7 mouse cellular contexts compared by ENCODE assay signal in genomic region chr11:69580572-69581146, GRCm38 (mm10). TPM values are rescaled to one million over a fixed set of nuclear protein-coding genes. Genes with fewer than 3 reads are reported as not detected.
DNase-seq lines count a peak whose midpoint lies in the region; ATAC-seq lines count a peak whose summit lies in the region.

No protein-coding gene starts in this region.

- peak overlapping the region; percentile 86 for H3K9ac ChIP-seq in lung, embryonic 16.5 days (ENCODE audit: low read length)
- H3K9ac ChIP-seq in forebrain, embryonic 12.5 days, result peak overlapping the region; percentile 67
- peak overlapping the region; percentile 65 for H3K9ac ChIP-seq in limb, embryonic 15.5 days
- peak overlapping the region; percentile 76 for H3K9ac ChIP-seq in stomach, embryonic 14.5 days (replicated peaks; ENCODE audit: low read depth, low read length)

- no peaks in the 10 kb centered on the region for H3K27me3 ChIP-seq in lung, embryonic 16.5 days (ENCODE audit: control insufficient read depth, insufficient read depth, low read depth, low read length)
- H3K27me3 ChIP-seq in forebrain, embryonic 12.5 days, result no peaks in the 10 kb centered on the region
- H3K27me3 ChIP-seq in limb, embryonic 15.5 days, result no peaks in the 10 kb centered on the region
- no peaks in the 10 kb centered on the region for H3K27me3 ChIP-seq in stomach, embryonic 14.5 days (ENCODE audit: control insufficient read depth, insufficient read depth, low read length)

- H3K36me3 ChIP-seq in lung, embryonic 16.5 days (ENCODE audit: control insufficient read depth, insufficient read depth, low read length), result no peaks in the 10 kb centered on the region
- peaks cover 12% of the 10 kb centered on the region for H3K36me3 ChIP-seq in forebrain, embryonic 12.5 days (replicated peaks)
- peaks cover 11% of the 10 kb centered on the region; the same call in 1 of the 2 replicates for H3K36me3 ChIP-seq in limb, embryonic 15.5 days
- peaks cover 13% of the 10 kb centered on the region; the same call in 1 of the 2 replicates for H3K36me3 ChIP-seq in stomach, embryonic 14.5 days (ENCODE audit: control insufficient read depth, insufficient read depth, low read length)

- H3K9me3 ChIP-seq in lung, embryonic 16.5 days (ENCODE audit: control insufficient read depth, low read length), result no peaks in the 10 kb centered on the region
- no peaks in the 10 kb centered on the region for H3K9me3 ChIP-seq in forebrain, embryonic 12.5 days
- H3K9me3 ChIP-seq in limb, embryonic 15.5 days, result no peaks in the 10 kb centered on the region
- H3K9me3 ChIP-seq in stomach, embryonic 14.5 days (ENCODE audit: control insufficient read depth, low read depth, low read length), result no peaks in the 10 kb centered on the region

- H3K27ac ChIP-seq in lung, embryonic 16.5 days (ENCODE audit: low read length), result peak overlapping the region; percentile 98
- peak overlapping the region; percentile 95 for H3K27ac ChIP-seq in forebrain, embryonic 12.5 days
- H3K27ac ChIP-seq in limb, embryonic 15.5 days, result peak overlapping the region; percentile 96
- peak overlapping the region; percentile 96 for H3K27ac ChIP-seq in stomach, embryonic 14.5 days (ENCODE audit: low read length)

- WGBS in lung, embryonic 16.5 days, result 0% methylated on average over 25 of the region's 25 CpGs
- WGBS in forebrain, embryonic 12.5 days, result under 1% methylated on average over 25 of the region's 25 CpGs
- WGBS in limb, embryonic 15.5 days, result under 1% methylated on average over 25 of the region's 25 CpGs
- 1% methylated on average over 25 of the region's 25 CpGs for WGBS in stomach, embryonic 14.5 days

- no peak for DNase-seq in lung, postnatal 4 days
- no peak for DNase-seq in left cerebral cortex, postnatal 25 days (ENCODE audit: low spot score in 2 of 2)
- no peak for DNase-seq in layer of hippocampus, adult 8-10 months (ENCODE audit: low spot score in 2 of 2)

- H3K4me3 ChIP-seq in lung, embryonic 16.5 days (ENCODE audit: low read length), result peak overlapping the region; percentile 89
- peak overlapping the region; percentile 79 for H3K4me3 ChIP-seq in forebrain, embryonic 12.5 days (replicated peaks)
- H3K4me3 ChIP-seq in limb, embryonic 15.5 days, result peak overlapping the region; percentile 77
- peak overlapping the region; percentile 53 for H3K4me3 ChIP-seq in stomach, embryonic 14.5 days (ENCODE audit: low read depth, low read length)

- peaks cover 21% of the 10 kb centered on the region for H3K4me1 ChIP-seq in lung, embryonic 16.5 days (replicated peaks; ENCODE audit: control insufficient read depth, insufficient read depth, low read length)
- H3K4me1 ChIP-seq in forebrain, embryonic 12.5 days, result peaks cover 43% of the 10 kb centered on the region
- peaks cover 33% of the 10 kb centered on the region for H3K4me1 ChIP-seq in limb, embryonic 15.5 days
- H3K4me1 ChIP-seq in stomach, embryonic 14.5 days (ENCODE audit: control insufficient read depth, insufficient read depth, low read length), result peaks cover 21% of the 10 kb centered on the region

- intact Hi-C loops in left cerebral cortex, postnatal 25 days (cut with DNase I), result loop anchor here (2.0 to 5.0 kb wide), 2 partner anchors 24 to 82 kb away; partner anchors contain the start of genes Atp1b2 and Mpdu1

- peak overlapping the region; percentile 72 for H3K4me2 ChIP-seq in lung, embryonic 16.5 days (ENCODE audit: low read depth, low read length)
- H3K4me2 ChIP-seq in forebrain, embryonic 12.5 days, result peak overlapping the region; percentile 71
- H3K4me2 ChIP-seq in limb, embryonic 15.5 days, result peak overlapping the region; percentile 80
- H3K4me2 ChIP-seq in stomach, embryonic 14.5 days (replicated peaks; ENCODE audit: low read depth, low read length), result peak overlapping the region; percentile 95

- no peak for ATAC-seq in lung, embryonic 16.5 days (ENCODE audit: low read depth)
- ATAC-seq in forebrain, embryonic 12.5 days (ENCODE audit: low FRiP score), result peak; percentile 6; the same call in 1 of the 2 replicates
- ATAC-seq in limb, embryonic 15.5 days (ENCODE audit: insufficient number of reproducible peaks, low FRiP score, low TSS enrichment, low read depth), result no peak
- ATAC-seq in stomach, embryonic 14.5 days (ENCODE audit: insufficient number of reproducible peaks, insufficient read depth, low FRiP score, low read depth), result 0 out of 2 replicates have a peak, but pooled peaks have one; percentile 3

RNA-seq across cellular contexts. Expression of gene Trp53, which starts 0.5 kb away (rescaled TPM):
- 141 and 154 TPM in 2 replicates for polyA plus RNA-seq in lung, embryonic 16.5 days (2015; fragmentation: Nextera tagmentation; extraction: Ambion mirVana)
- polyA plus RNA-seq in forebrain, embryonic 12.5 days (2016; fragmentation: Nextera tagmentation; extraction: Ambion mirVana), result 120 and 124 TPM in 2 replicates
- polyA plus RNA-seq in limb, embryonic 15.5 days (2015; fragmentation: Nextera tagmentation; extraction: Ambion mirVana), result 132 and 134 TPM in 2 replicates
- 155 and 163 TPM in 2 replicates for polyA plus RNA-seq in stomach, embryonic 14.5 days (2014; fragmentation: Nextera tagmentation; extraction: Ambion mirVana)
- total RNA-seq in left cerebral cortex, postnatal 25 days (2021), result 10 to 100 TPM; 18.7 to 21.1 TPM
- 10 to 100 TPM; 27.7 to 36.7 (median 33.7) TPM for total RNA-seq in layer of hippocampus, adult 8-10 months (2022)

RNA-seq across cellular contexts. Expression of gene Wrap53, which starts 0.6 kb away (rescaled TPM):
- 26.2 and 29.2 TPM in 2 replicates for polyA plus RNA-seq in lung, embryonic 16.5 days (2015; fragmentation: Nextera tagmentation; extraction: Ambion mirVana)
- polyA plus RNA-seq in forebrain, embryonic 12.5 days (2016; fragmentation: Nextera tagmentation; extraction: Ambion mirVana), result 33.0 and 36.0 TPM in 2 replicates
- 23.6 and 24.8 TPM in 2 replicates for polyA plus RNA-seq in limb, embryonic 15.5 days (2015; fragmentation: Nextera tagmentation; extraction: Ambion mirVana)
- 22.1 and 23.1 TPM in 2 replicates for polyA plus RNA-seq in stomach, embryonic 14.5 days (2014; fragmentation: Nextera tagmentation; extraction: Ambion mirVana)
- total RNA-seq in left cerebral cortex, postnatal 25 days (2021), result 10 to 100 TPM; 10.1 to 10.4 TPM
- 10 to 100 TPM; 12.2 to 17.8 (median 12.3) TPM for total RNA-seq in layer of hippocampus, adult 8-10 months (2022)

RNA-seq across cellular contexts. Expression of gene Efnb3, which starts 20.7 kb away (rescaled TPM):
- polyA plus RNA-seq in lung, embryonic 16.5 days (2015; fragmentation: Nextera tagmentation; extraction: Ambion mirVana), result 5.6 and 5.7 TPM in 2 replicates
- polyA plus RNA-seq in forebrain, embryonic 12.5 days (2016; fragmentation: Nextera tagmentation; extraction: Ambion mirVana), result 63.7 and 72.7 TPM in 2 replicates
- polyA plus RNA-seq in limb, embryonic 15.5 days (2015; fragmentation: Nextera tagmentation; extraction: Ambion mirVana), result 27.9 and 33.2 TPM in 2 replicates
- polyA plus RNA-seq in stomach, embryonic 14.5 days (2014; fragmentation: Nextera tagmentation; extraction: Ambion mirVana), result 5.5 and 5.7 TPM in 2 replicates
- 10 to 100 TPM; 57.5 to 60.4 TPM for total RNA-seq in left cerebral cortex, postnatal 25 days (2021)
- 100 to 1,000 TPM; 115 to 132 (median 124) TPM for total RNA-seq in layer of hippocampus, adult 8-10 months (2022)

RNA-seq across cellular contexts. Expression of gene Atp1b2, which starts 25.1 kb away (rescaled TPM):
- 10.5 and 12.7 TPM in 2 replicates for polyA plus RNA-seq in lung, embryonic 16.5 days (2015; fragmentation: Nextera tagmentation; extraction: Ambion mirVana)
- polyA plus RNA-seq in forebrain, embryonic 12.5 days (2016; fragmentation: Nextera tagmentation; extraction: Ambion mirVana), result 11.9 and 12.6 TPM in 2 replicates
- 8.2 and 10.5 TPM in 2 replicates for polyA plus RNA-seq in limb, embryonic 15.5 days (2015; fragmentation: Nextera tagmentation; extraction: Ambion mirVana)
- polyA plus RNA-seq in stomach, embryonic 14.5 days (2014; fragmentation: Nextera tagmentation; extraction: Ambion mirVana), result 8.8 and 10.0 TPM in 2 replicates
- 100 to 1,000 TPM; 403 to 438 TPM for total RNA-seq in left cerebral cortex, postnatal 25 days (2021)
- 100 to 1,000 TPM; 386 to 493 (median 443) TPM for total RNA-seq in layer of hippocampus, adult 8-10 months (2022)

RNA-seq across cellular contexts. Expression of gene Dnah2, which starts 31.7 kb away (rescaled TPM):
- polyA plus RNA-seq in lung, embryonic 16.5 days (2015; fragmentation: Nextera tagmentation; extraction: Ambion mirVana), result 1.9 TPM in 2 replicates
- 1.7 and 2.1 TPM in 2 replicates for polyA plus RNA-seq in forebrain, embryonic 12.5 days (2016; fragmentation: Nextera tagmentation; extraction: Ambion mirVana)
- polyA plus RNA-seq in limb, embryonic 15.5 days (2015; fragmentation: Nextera tagmentation; extraction: Ambion mirVana), result 2.0 and 3.0 TPM in 2 replicates
- polyA plus RNA-seq in stomach, embryonic 14.5 days (2014; fragmentation: Nextera tagmentation; extraction: Ambion mirVana), result 1.4 and 2.3 TPM in 2 replicates
- 1 to 10 TPM; 3.0 to 3.6 TPM for total RNA-seq in left cerebral cortex, postnatal 25 days (2021)
- total RNA-seq in layer of hippocampus, adult 8-10 months (2022), result 1 to 10 TPM; 3.1 to 6.3 (median 5.0) TPM

Comparison
In these comparisons a context has a peak if more than half of its experiments do, and no peak if none do; other contexts are left out.
1. ATAC-seq: peak in forebrain, embryonic 12.5 days (single experiment) and stomach, embryonic 14.5 days (single experiment); none in lung, embryonic 16.5 days (single experiment) and limb, embryonic 15.5 days (single experiment).
2. Peak in every context shown above with its lines, with median percentiles within 50 percentile points of each other: H3K27ac ChIP-seq, H3K4me2 ChIP-seq, H3K4me3 ChIP-seq and H3K9ac ChIP-seq.